Mouse (Mus musculus): ENCODE measurements around the gene Olfr1247. TPM values are rescaled to one million over a fixed set of nuclear protein-coding genes. Genes with fewer than 3 reads are reported as not detected.

Gene Olfr1247
- total RNA-seq (2023; ENCODE audit: inconsistent age) = 0.12 TPM in 1 of 4 replicates, not detected in the others

DNA sequence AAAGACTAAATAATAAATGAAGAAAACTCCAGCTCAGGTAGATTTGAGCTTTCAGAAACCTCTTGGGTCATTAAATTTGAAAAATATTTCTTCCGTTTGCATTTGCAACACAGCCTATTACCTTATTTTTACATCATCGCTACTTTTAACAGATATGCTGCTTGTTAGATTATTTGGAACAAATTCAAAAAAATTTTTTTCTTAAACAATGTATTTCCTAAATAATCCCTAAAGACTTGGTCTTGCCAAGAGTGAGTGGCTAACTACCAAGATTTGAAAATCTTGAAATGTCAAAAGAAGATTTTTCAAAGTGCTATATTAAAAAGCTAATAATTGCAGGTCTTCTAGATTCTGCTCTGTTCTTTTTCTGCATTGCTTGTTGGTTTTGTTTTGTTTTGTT is at the start of gene Olfr1247:
Gene Olfr1247, minus strand, starts transcription at position 101 of the 400 bp plus-strand sequence.

DNA sequence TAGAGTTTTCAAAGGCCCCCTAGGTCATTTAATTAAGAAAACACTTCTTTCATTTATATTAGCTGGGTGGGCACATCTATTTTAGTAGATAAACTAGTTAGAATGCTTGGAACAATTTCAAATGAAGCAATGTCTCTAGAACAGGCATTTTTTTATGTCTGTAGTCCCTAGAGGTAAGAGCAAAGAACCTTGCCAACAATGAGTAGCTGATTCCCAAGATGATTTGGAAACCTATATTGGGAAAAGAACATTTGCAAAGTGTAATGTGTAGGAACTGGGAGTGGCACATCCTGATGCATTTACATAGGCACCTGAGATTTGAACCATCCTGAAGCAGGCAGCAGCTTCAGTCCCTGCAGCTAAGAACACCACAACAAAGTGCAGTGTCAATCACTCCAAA is 47.4 kb upstream of the Olfr1247 start, which contains the start of gene Olfr1250:
Gene Olfr1250, minus strand, starts transcription at position 101 of the 400 bp plus-strand sequence.

DNA sequence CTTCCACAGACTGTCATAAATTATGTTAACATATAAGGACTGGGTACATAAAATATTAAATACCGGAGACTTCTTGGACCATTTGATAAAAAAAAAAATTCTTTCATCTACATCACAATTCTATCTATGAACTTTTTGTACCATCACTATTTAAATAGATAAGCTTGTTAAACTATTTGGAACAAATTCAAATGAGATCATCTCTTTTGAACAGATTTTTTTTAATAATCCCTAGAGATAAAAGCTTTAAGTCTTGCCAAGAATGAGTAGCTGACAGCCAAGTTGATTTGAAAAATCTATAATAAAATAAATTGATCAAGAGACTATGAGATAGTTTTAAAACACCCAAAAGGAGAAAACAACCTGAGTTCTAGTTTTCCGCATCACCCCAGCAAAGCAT is 21.0 kb upstream of the Olfr1247 start, which contains the start of gene Olfr1249:
Gene Olfr1249, minus strand, starts transcription at position 101 of the 400 bp plus-strand sequence.

DNA sequence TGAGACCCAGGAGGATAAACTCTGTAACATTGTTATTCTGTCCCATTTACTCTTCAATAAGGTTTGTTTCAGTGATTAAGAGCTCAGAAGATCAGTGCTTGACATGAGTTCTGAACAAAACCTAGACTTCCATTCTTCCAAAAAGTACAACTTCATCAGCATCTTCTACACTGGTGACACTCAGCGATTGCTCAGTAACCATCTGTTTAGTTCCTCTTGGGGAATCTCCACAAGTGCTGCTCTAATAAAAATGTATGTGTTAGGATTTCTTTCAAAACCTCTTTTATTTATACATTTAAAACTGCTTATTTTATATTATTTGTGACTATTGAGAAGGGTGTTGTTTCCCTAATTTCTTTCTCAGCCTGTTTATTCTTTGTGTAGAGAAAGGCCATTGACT is 4.2 kb upstream of the Olfr1247 start, which contains the start of gene Olfr1248:
Gene Olfr1248, minus strand, starts transcription at position 101 of the 400 bp plus-strand sequence.

DNA sequence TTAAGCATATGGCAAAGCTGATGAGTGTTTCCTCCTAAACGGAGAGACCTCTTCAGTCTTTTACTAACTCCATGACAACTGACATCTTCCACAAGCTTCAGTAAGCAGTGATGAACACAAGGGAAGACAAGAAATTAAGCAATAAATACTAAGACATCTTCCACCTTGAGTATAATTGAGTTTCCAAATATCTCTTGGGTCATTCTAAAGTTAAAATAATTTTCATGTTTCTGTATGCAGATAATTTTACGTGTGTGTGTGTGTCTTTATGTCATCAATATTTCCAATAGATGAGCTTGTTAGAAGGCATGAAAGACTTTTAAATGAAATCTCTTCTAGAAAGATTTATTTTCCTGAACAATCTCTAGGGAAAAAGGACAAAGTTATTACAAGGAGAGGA is 20.9 kb downstream of the Olfr1247 start, which contains the start of gene Olfr1246:
Gene Olfr1246, minus strand, starts transcription at position 101 of the 400 bp plus-strand sequence.

DNA sequence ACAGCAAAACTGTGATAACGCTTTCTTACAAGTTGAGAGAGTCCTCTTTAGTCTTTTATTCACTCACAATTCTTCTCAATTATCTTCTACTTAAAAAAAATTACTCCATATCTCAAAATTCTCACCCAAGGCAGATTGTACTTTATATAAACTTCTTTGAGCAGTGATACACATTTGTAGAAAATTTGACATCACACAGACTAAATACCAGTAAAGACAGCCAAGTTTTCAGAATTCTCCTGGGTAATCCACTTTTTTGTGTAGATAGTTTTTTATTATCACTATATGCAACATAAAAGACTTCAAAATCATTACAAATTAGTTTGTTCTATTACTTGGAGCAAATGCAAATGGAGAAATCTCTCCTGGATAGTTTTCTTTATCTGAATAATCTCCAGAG is 35.6 kb downstream of the Olfr1247 start, which contains the start of gene Olfr1245:
Gene Olfr1245, minus strand, starts transcription at position 101 of the 400 bp plus-strand sequence.

Other genes starting within 250 kb of the Olfr1247 start
- not detected in 4 replicates for gene Olfr1234, start 249.3 kb downstream of the Olfr1247 start, total RNA-seq (2023; ENCODE audit: inconsistent age)
- 0.09 TPM in 1 of 4 replicates, not detected in the others for gene Olfr1238, start 204.5 kb downstream of the Olfr1247 start, total RNA-seq (2023; ENCODE audit: inconsistent age)
- gene Olfr1239, start 193.7 kb downstream of the Olfr1247 start, total RNA-seq (2023; ENCODE audit: inconsistent age) = not detected in 4 replicates
- not detected in 4 replicates for gene Olfr1240, start 171.1 kb downstream of the Olfr1247 start, total RNA-seq (2023; ENCODE audit: inconsistent age)
- not detected in 4 replicates for gene Olfr1241, start 127.0 kb downstream of the Olfr1247 start, total RNA-seq (2023; ENCODE audit: inconsistent age)
- not detected in 4 replicates for gene Olfr1242, start 115.8 kb downstream of the Olfr1247 start, total RNA-seq (2023; ENCODE audit: inconsistent age)
- not detected in 4 replicates for gene Olfr1243, start 82.6 kb downstream of the Olfr1247 start, total RNA-seq (2023; ENCODE audit: inconsistent age)
- gene Olfr1245, start 35.7 kb downstream of the Olfr1247 start, total RNA-seq (2023; ENCODE audit: inconsistent age) = not detected in 4 replicates
- not detected in 4 replicates for gene Olfr1246, start 21.0 kb downstream of the Olfr1247 start, total RNA-seq (2023; ENCODE audit: inconsistent age)
- not detected in 4 replicates for gene Olfr1248, start 4.1 kb upstream of the Olfr1247 start, total RNA-seq (2023; ENCODE audit: inconsistent age)
- not detected in 4 replicates for gene Olfr1249, start 20.9 kb upstream of the Olfr1247 start, total RNA-seq (2023; ENCODE audit: inconsistent age)
- gene Olfr1250, start 47.3 kb upstream of the Olfr1247 start, total RNA-seq (2023; ENCODE audit: inconsistent age) = not detected in 4 replicates
- not detected in 4 replicates for gene Olfr1251, start 57.8 kb upstream of the Olfr1247 start, total RNA-seq (2023; ENCODE audit: inconsistent age)
- gene Olfr1252, start 110.9 kb upstream of the Olfr1247 start, total RNA-seq (2023; ENCODE audit: inconsistent age) = not detected in 4 replicates
- gene Olfr1253, start 143.0 kb upstream of the Olfr1247 start, total RNA-seq (2023; ENCODE audit: inconsistent age) = not detected in 4 replicates
- gene Olfr1254, start 179.5 kb upstream of the Olfr1247 start, total RNA-seq (2023; ENCODE audit: inconsistent age) = not detected in 4 replicates
- not detected in 4 replicates for gene Olfr1255, start 197.9 kb upstream of the Olfr1247 start, total RNA-seq (2023; ENCODE audit: inconsistent age)
- not detected in 4 replicates for gene Olfr1256, start 227.4 kb upstream of the Olfr1247 start, total RNA-seq (2023; ENCODE audit: inconsistent age)
- gene Olfr48, start 234.1 kb upstream of the Olfr1247 start, total RNA-seq (2023; ENCODE audit: inconsistent age) = not detected in 4 replicates

Data from B cell, adult (primary cell).